Mouse (Mus musculus) liver, embryonic 13.5 days (tissue): ENCODE results near the gene Pkp4. TPM values are rescaled to one million over a fixed set of nuclear protein-coding genes. Genes with fewer than 3 reads are reported as not detected.

Experiments
- ATAC-seq: fragments of 200-750 bp; cut with Nextera tagmentation; 2 replicates; pipeline ENCODE4 v1.8.0; 2017; ENCODE audit warnings: low read depth, mild to moderate bottlenecking, moderate number of reproducible peaks, moderate library complexity
- DNase-seq: peaks from one replicate; pipeline ENCODE4 v3.0.0; 2022
- H3K27ac ChIP-seq: fragments of 300-500 bp; sonication (generic); 2 replicates; pipeline ENCODE4 v1.5.1; 2015; ENCODE audit warnings: moderate library complexity, mild to moderate bottlenecking, inconsistent platforms
- H3K27me3 ChIP-seq: fragments of 300-500 bp; sonication (generic); 2 replicates; pipeline ENCODE4 v1.6.1; 2015; ENCODE audit warnings: mild to moderate bottlenecking, inconsistent platforms
- H3K36me3 ChIP-seq: fragments of 300-500 bp; sonication (generic); 2 replicates; pipeline ENCODE4 v1.6.1; 2015; ENCODE audit warnings: mild to moderate bottlenecking, inconsistent platforms
- H3K4me1 ChIP-seq: fragments of 300-500 bp; sonication (generic); replicated peaks from 2 replicates; pipeline ENCODE4 v1.6.1; 2015; ENCODE audit warnings: inconsistent platforms
- H3K4me2 ChIP-seq: fragments of 300-500 bp; sonication (generic); 2 replicates; pipeline ENCODE4 v1.6.1; 2015; ENCODE audit warnings: inconsistent platforms, mild to moderate bottlenecking, moderate library complexity
- H3K4me3 ChIP-seq: fragments of 300-500 bp; sonication (generic); replicated peaks from 2 replicates; pipeline ENCODE4 v1.5.1; 2015; ENCODE audit warnings: mild to moderate bottlenecking, inconsistent platforms
- H3K9ac ChIP-seq: fragments of 300-500 bp; sonication (generic); 2 replicates; pipeline ENCODE4 v1.6.1; 2015; ENCODE audit warnings: mild to moderate bottlenecking, inconsistent platforms
- H3K9me3 ChIP-seq: fragments of 300-500 bp; sonication (generic); replicated peaks from 2 replicates; pipeline ENCODE4 v1.6.1; 2016; ENCODE audit warnings: inconsistent platforms
- WGBS: fragments of 180-500 bp; shearing (Covaris S2); methylation state at CpG from one replicate; pipeline ENCODE4 v1.1.7; 2015; ENCODE audit not compliant: insufficient replicate concordance; 5-methylcytosine and 5-hydroxymethylcytosine counted together
- polyA plus RNA-seq: library from polyadenylated mRNA; unstranded; fragments of >200 nt; fragmentation: Nextera tagmentation; extraction: Ambion mirVana; gene quantifications from 2 replicates; pipeline ENCODE4 v1.2.1, GENCODE M21; 2015

Gene Pkp4
- polyA plus RNA-seq, 1 experiment from 2014 or later: 5.8 TPM

DNA sequence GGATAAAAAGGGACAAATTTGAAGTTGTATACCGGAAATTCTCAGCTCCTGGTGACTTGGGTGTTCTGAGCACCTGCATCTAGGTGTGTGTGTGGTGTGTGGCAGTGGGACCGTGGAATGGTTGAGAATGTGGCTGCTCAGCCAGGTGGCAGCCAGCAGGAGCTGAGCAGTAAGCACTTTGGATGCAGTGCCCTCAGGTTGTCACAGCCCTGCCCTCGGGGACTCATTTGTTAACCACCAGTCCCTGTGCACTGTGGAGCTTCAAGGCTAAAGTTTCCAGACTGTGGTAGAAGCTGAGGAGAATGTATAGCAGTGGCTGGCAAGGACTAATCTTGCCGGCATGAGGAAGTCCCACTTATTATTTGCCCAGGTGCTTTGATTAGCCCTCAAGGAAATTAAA is 7.2 kb downstream of the Pkp4 start:
- Histone ChIP-seq H3K9ac (no peak overlapping the region), H3K27ac (no peak overlapping the region), H3K9me3 (no peaks in the 10 kb centered on the region), H3K27me3 (no peaks in the 10 kb centered on the region), H3K4me2 (no peak overlapping the region), H3K36me3 (no peaks in the 10 kb centered on the region), H3K4me1 (peaks cover 44% of the 10 kb centered on the region), H3K4me3 (no peak overlapping the region)
- no peak for ATAC-seq
- WGBS: 71% methylated on average over 4 of the region's 4 CpGs
- DNase-seq: no peak

DNA sequence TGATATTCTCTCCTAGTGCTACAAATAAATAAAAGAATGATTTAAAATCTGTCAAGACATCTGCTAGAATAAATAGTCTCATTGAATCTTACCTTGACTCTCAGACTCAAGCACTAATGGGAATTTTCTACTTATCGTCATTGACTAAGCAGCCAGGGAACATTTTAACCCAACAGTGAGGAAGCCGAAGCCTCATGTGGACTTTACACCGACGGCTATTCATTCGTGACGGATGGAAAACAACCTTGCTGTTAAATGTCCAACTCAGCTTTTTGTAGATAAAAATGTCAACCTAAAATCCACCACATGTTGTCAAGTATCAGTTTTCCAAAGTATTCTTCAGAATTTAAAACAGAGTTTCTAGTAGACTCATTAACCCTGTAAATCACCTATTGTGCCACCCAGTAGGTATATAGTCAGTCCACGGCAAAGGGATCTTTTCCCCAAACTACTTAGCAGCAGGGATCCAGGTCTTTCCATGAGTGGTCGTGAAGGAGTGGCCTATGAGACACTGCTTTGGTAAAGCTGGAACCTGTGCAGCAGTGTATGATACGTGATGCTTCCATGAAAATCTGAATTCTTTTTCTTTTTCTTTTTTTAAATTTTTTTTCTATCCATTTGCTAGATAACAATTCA is 9.0 kb downstream of the Pkp4 start:
- no peak for ATAC-seq
- Histone ChIP-seq H3K27ac (no peak overlapping the region), H3K36me3 (no peaks in the 10 kb centered on the region), H3K9me3 (no peaks in the 10 kb centered on the region), H3K4me1 (peaks cover 36% of the 10 kb centered on the region), H3K9ac (no peak overlapping the region), H3K4me2 (peak overlapping the region; percentile 12; the same call in 1 of the 2 replicates), H3K4me3 (no peak overlapping the region), H3K27me3 (no peaks in the 10 kb centered on the region)
- 74% methylated on average over 9 of the region's 9 CpGs for WGBS
- no peak for DNase-seq

DNA sequence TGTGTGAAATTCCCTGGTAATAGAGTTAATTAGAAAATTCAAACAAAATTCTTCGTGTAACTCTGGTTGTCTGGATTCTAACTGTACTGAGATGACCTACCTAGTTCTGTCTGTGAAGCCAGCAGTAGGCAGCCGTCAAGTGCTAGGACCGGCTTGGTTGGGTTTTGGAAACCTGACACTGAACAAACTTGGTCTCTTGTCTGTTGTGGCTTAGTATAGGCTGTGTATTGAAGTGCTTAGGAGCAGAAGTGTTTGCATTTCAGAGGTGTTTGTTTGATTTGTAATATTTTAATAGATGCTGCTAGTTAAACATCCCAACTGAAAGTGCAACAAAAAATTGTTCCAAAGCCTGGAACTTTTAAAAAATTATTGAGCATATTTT is 9.5 kb downstream of the Pkp4 start:
- no peak for ATAC-seq
- WGBS: 66% methylated on average over 3 of the region's 3 CpGs
- Histone ChIP-seq H3K4me1 (peaks cover 36% of the 10 kb centered on the region), H3K27me3 (no peaks in the 10 kb centered on the region), H3K9ac (no peak overlapping the region), H3K36me3 (no peaks in the 10 kb centered on the region), H3K27ac (no peak overlapping the region), H3K4me2 (no peak overlapping the region), H3K9me3 (no peaks in the 10 kb centered on the region), H3K4me3 (no peak overlapping the region)
- no peak for DNase-seq

DNA sequence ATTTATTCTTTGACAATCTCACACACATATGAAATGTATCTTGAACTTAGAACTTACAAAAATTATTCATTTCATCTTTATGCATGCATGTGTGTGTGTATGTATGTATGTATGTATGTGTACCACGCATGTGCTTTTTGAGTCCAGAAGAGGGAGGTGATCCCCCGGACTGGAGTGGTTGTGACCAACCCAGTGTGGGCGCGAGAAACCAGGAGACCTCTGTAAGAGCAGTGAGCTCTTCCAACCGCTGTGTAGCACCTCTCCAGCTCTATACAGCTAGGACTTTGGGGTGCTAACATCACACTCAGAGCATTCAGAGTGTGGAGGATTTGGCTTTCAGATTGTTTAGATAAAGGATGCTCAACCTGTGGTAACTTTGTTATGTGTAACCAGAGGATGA is 9.9 kb downstream of the Pkp4 start:
- Histone ChIP-seq H3K9ac (no peak overlapping the region), H3K4me2 (no peak overlapping the region), H3K9me3 (no peaks in the 10 kb centered on the region), H3K4me1 (peaks cover 36% of the 10 kb centered on the region), H3K27me3 (no peaks in the 10 kb centered on the region), H3K27ac (no peak overlapping the region), H3K36me3 (no peaks in the 10 kb centered on the region), H3K4me3 (no peak overlapping the region)
- WGBS: 87% methylated on average over 5 of the region's 5 CpGs
- DNase-seq: no peak
- peak; percentile 26; the same call in 1 of the 2 replicates for ATAC-seq

DNA sequence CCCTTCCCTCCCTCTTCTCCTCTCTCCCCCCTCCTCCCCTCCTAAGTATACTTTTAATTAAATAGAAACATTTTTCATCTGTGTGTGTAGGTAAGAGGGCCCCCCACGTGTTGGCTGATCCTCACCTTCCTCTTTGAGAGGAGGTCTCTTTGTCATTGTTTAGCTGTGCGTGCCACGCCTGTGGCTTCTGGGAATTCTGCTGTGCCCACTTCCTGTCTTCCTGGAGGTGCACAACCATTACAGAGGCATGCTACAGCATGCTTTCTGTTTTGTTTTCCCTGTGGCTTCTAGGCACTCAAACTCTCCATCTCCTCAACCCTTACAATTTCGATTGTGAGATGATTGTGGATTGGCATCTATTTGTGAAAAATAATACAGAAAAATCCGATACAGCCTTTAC is 10.9 kb downstream of the Pkp4 start:
- ATAC-seq (no peak), DNase-seq (no peak)
- no peak overlapping the region for H3K9ac ChIP-seq
- no peak overlapping the region for H3K27ac ChIP-seq
- peaks cover 44% of the 10 kb centered on the region for H3K4me1 ChIP-seq
- no peaks in the 10 kb centered on the region for H3K36me3 ChIP-seq
- no peaks in the 10 kb centered on the region for H3K27me3 ChIP-seq
- H3K4me2 ChIP-seq: no peak overlapping the region
- no peak overlapping the region for H3K4me3 ChIP-seq
- WGBS: 32% methylated on average over 5 of the region's 5 CpGs
- H3K9me3 ChIP-seq: no peaks in the 10 kb centered on the region

DNA sequence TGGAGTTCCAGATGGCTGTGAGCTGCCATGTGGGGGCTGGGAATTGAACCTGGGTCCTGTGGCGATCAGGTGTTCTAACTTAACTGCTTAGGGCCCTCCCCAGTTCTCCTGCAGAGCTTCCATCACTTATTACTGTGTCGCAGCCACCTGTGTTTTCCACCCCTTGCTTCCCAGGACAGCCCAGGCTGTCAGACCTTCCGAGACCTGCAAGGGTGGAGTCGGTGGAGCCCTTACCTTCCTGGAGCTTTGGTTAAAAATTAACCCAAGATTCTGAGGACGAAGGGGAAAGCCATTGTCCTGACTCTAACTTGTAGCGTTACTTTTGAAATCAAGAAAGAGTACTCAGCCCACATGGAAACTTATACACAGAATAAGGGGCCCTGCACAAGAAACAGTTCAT is 15.3 kb downstream of the Pkp4 start:
- 70% methylated on average over 6 of the region's 6 CpGs for WGBS
- Histone ChIP-seq H3K9ac (no peak overlapping the region), H3K4me2 (no peak overlapping the region), H3K27ac (no peak overlapping the region), H3K27me3 (no peaks in the 10 kb centered on the region), H3K9me3 (no peaks in the 10 kb centered on the region), H3K4me3 (no peak overlapping the region), H3K36me3 (no peaks in the 10 kb centered on the region), H3K4me1 (peaks cover 49% of the 10 kb centered on the region)
- ATAC-seq: no peak
- no peak for DNase-seq

DNA sequence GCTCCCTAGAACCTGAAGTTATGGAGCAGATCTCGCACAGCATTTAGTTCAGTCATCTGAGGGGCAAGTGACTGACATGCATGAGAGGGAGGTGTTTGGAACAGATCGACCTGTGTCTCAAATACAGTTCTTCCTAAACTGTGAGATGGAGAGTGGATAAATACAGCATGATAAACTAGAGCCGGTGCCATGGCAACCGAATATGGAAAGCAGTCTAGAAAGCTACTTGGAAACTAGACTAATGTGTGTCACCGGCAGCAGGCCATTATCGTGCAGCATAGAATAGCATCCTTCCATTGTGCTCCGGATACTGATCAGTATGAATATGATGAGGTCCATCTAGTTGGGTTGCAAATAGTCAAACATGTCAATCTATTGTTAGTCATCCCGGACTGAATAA is 17.5 kb downstream of the Pkp4 start:
- no peak overlapping the region for H3K4me2 ChIP-seq
- no peaks in the 10 kb centered on the region for H3K9me3 ChIP-seq
- H3K36me3 ChIP-seq: no peaks in the 10 kb centered on the region
- ATAC-seq (no peak), DNase-seq (no peak)
- no peak overlapping the region for H3K27ac ChIP-seq
- 87% methylated on average over 8 of the region's 8 CpGs for WGBS
- no peak overlapping the region for H3K9ac ChIP-seq
- no peak overlapping the region for H3K4me3 ChIP-seq
- no peaks in the 10 kb centered on the region for H3K27me3 ChIP-seq
- peaks cover 33% of the 10 kb centered on the region for H3K4me1 ChIP-seq

DNA sequence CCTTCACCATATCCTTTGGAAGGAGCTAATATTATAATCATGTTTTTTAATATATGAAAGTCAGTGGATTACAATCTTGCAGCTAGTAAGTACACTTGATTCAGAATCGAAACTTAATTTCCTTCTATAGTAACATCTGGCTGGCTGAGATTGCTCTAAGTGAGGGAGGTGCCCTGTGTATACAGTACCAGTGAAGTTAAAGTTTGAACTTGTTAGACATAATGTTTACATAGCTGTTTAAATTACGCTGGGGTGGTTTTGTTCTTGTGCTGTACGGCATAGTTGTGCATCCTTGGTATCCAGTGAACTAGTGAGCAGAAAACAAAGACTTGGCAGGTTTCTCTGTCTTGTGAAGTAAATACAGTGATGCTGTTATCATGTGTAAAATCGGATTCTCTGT is 18.3 kb downstream of the Pkp4 start:
- DNase-seq: no peak
- no peak overlapping the region for H3K4me3 ChIP-seq
- H3K27me3 ChIP-seq: no peaks in the 10 kb centered on the region
- 61% methylated on average over 4 of the region's 4 CpGs for WGBS
- H3K4me2 ChIP-seq: no peak overlapping the region
- H3K36me3 ChIP-seq: no peaks in the 10 kb centered on the region
- no peak overlapping the region for H3K27ac ChIP-seq
- no peaks in the 10 kb centered on the region for H3K9me3 ChIP-seq
- H3K9ac ChIP-seq: no peak overlapping the region
- peaks cover 38% of the 10 kb centered on the region for H3K4me1 ChIP-seq
- ATAC-seq: no peak

DNA sequence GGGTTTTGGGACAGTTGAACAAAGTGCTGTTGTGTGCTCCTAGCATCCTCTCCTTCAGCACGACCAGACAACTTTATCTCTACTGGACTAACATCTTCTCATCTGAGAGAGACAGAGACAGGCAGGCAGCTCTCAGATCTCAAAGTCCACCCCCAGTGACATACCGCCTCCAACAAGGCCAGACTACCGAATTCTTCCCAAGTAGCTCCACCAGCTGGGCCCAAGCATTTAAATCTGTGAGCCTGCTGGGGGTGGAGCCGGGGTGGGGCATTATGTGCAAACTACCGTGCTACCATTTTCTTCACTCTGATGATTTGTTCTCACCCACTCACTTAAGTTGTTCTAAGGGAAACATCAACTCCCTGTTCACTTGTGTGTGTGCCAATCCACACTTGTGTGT is 18.8 kb downstream of the Pkp4 start:
- H3K27me3 ChIP-seq: no peaks in the 10 kb centered on the region
- 52% methylated on average over 5 of the region's 5 CpGs for WGBS
- H3K36me3 ChIP-seq: no peaks in the 10 kb centered on the region
- H3K9me3 ChIP-seq: no peaks in the 10 kb centered on the region
- H3K4me2 ChIP-seq: no peak overlapping the region
- peaks cover 38% of the 10 kb centered on the region for H3K4me1 ChIP-seq
- no peak overlapping the region for H3K27ac ChIP-seq
- H3K9ac ChIP-seq: no peak overlapping the region
- DNase-seq: no peak
- no peak overlapping the region for H3K4me3 ChIP-seq
- ATAC-seq: no peak

DNA sequence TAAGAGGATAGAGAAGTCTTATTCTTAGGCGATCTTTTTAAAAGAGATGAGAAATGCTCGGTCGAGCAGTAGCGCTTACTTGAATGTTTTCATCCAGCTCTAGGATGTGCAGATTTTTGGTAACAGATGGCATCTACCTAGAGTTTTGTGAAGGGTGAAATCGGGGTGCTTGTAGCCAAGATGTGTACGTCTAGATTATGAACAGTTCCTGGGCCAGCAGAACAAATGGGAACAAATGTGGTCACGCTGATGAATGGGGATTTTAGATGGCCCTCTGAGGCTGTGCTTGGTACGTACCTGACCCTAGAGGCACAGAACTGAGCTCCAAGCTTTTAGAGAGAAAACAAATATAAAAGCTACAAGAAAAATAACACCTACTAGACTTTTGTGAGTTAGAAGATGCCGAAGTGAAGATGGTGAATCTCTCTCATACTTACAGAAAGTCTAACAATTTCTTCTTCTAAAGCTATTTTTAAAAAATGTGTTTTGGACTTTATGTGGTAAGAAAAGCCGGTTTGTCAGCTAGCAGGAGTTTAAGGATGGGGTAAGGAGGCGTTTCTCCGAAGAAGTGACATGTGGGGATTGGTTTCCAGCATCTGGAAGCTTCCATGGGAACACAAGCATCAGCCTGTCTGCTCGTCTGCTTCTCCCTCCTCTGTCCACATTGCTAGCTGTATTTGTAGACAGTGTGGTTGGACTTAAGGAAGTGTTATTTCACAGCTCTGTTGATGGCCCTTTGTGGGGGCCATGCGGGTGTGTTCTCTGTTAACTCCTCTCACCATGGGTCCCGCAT is 20.9 kb downstream of the Pkp4 start:
- H3K27ac ChIP-seq: no peak overlapping the region
- peaks cover 31% of the 10 kb centered on the region for H3K4me1 ChIP-seq
- H3K4me3 ChIP-seq: no peak overlapping the region
- H3K27me3 ChIP-seq: no peaks in the 10 kb centered on the region
- H3K9ac ChIP-seq: no peak overlapping the region
- no peaks in the 10 kb centered on the region for H3K36me3 ChIP-seq
- no peak overlapping the region for H3K4me2 ChIP-seq
- DNase-seq (no peak), ATAC-seq (no peak)
- WGBS: 73% methylated on average over 15 of the region's 15 CpGs
- H3K9me3 ChIP-seq: no peaks in the 10 kb centered on the region

DNA sequence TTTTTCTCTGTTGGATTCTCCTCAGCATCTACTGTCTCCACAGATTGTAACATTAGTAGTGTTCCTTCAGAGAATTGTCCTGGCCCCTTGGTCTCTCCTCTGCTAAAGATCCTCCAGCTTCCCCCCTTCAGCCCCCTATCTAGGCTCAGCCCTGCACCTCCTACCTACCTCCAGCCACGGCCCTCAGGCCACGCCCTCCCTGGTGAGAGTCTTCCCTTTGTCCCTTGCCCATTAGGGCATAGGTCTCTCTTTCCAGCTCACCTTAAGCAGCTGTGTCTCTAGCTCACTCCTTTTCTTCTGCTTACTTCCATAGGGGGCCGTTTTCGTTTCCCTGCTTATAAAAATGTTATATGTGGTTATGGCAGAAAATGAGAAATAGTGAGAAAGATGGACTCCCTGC is 22.9 kb downstream of the Pkp4 start:
- WGBS: 57% methylated on average over 4 of the region's 4 CpGs
- no peak overlapping the region for H3K4me2 ChIP-seq
- H3K9ac ChIP-seq: no peak overlapping the region
- H3K36me3 ChIP-seq: peaks cover 10% of the 10 kb centered on the region
- H3K4me1 ChIP-seq: peaks cover 25% of the 10 kb centered on the region
- H3K27ac ChIP-seq: no peak overlapping the region
- ATAC-seq (no peak), DNase-seq (no peak)
- no peaks in the 10 kb centered on the region for H3K9me3 ChIP-seq
- H3K27me3 ChIP-seq: no peaks in the 10 kb centered on the region
- H3K4me3 ChIP-seq: no peak overlapping the region
